Mouse (Mus musculus) left cerebral cortex, postnatal 14 days (tissue): ENCODE measurements around the gene Adgrv1. TPM values are rescaled to one million over a fixed set of nuclear protein-coding genes. Genes with fewer than 3 reads are reported as not detected.
"Not testable (repeated sequence)": the region's sequence is repeated elsewhere in the genome, so short reads cannot be mapped to it uniquely, and the experiment has no call there.

Experiments
- DNase-seq, 2 experiments: peaks; one replicate each; pipeline ENCODE4 v3.0.0; 2021 to 2022; ENCODE audit warnings: low spot score in 2 of 2, mixed read lengths in 1 of 2
- intact Hi-C: fragments of 180-260 bp; cut with DNase I; formaldehyde crosslinking; loops from one replicate; pipeline ENCODE4 v1.15.1; 2025
- long read RNA-seq, 2 experiments: library from polyadenylated mRNA; stranded (forward); transcript quantifications; one replicate each; pipeline ENCODE4 v2.0.0; 2021
- total RNA-seq, 2 experiments: library from RNA; stranded (reverse); gene quantifications; 2 replicates each; pipeline ENCODE4 v1.2.3; 2021

Adgrv1 gene
- total RNA-seq = 1 to 10 TPM; 1.7 to 1.8 TPM
- long read RNA-seq, experiment 1 = 0 reads
- long read RNA-seq, experiment 2, partial matches to known transcripts = 0 of 1 reads
- long read RNA-seq, experiment 2, other reads (novel, unspliced or antisense) = 1 of 1 reads

DNA sequence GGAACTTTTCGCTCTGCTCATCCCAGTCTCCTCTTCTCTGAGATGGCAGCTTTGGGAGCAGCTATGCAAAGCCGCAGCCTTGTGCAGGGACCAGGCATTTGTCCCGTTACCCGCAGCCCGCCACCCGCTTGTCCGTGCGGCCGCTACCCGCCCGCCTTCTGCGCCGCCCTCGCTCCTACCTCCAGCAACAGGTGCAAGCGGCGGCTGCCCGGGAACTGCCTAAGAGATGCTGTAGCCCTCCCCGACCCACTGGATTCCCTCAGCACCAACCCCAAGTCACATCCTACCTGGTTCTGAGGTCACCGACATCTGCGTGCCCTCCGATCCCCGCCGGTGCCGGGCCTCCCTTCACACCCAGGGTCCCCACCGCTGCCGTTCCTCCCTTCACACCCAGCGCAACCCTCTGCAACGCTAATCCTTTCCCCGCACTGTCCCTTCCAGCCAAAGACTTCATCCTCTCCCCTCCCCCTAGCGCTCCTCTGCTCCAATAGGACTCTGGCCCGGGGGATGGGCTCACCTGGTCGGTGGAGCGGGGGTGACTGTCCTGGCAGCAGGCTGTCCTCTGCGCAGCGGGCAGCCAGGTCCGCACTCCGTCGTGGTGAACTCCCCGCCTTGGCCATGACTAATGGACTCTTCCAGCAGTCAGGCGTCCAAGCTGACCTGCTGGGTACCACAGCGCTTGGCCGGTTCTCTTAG, at the start of gene Adgrv1:
Gene Adgrv1, minus strand, starts transcription at position 435 of the 696 bp plus-strand sequence.
- intact Hi-C loops = no loop called here

DNA sequence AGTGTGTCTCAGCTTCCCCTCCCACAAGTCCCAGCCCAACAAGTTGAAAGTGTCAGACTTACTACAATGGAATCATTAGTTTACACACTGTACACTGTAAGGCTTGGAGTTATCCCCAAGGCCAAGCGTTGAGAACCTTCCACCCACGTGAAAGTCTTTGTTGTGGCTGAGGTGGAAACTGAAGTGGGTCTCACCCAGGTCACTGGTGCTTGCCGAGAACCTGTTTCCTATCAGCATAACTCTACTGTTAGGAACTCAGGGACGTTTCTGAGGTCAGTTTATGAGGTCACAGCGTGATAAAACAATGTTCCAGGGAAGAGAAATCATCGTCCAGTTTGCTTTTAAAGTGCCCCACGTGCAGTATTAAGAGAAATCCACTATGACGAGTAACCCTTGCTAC, 42.4 kb upstream of the Adgrv1 start:
- intact Hi-C loops = no loop called here
- DNase-seq = no peak

More for the DNA sequence above, at the start of gene Adgrv1:
- DNase-seq = peak; percentile 48 to 67

- intact Hi-C loops = no loop called here
- DNase-seq = no peak
Measured at GRCm38 (mm10) chr13:81667713-81668112, 34.8 kb upstream of the Adgrv1 start.

DNA sequence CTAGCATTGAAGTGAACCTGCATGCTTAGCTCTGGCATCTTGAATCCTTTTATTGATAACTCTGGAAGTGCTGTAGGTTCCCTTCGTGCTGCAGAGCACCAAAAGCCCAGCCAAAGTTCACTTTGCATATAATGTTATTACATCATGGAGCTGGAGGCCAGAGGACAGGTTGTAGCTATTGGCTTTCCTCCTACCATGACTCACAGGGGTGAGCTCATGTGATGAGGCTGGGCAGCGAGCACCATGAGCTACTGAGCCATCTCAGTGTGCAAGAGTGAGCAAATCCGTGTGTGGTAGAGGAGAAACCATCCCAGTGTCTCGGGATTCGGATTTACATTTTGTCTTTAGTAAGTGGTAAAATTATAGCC, 31.4 kb upstream of the Adgrv1 start:
- DNase-seq = no peak
- intact Hi-C loops = no loop called here

DNA sequence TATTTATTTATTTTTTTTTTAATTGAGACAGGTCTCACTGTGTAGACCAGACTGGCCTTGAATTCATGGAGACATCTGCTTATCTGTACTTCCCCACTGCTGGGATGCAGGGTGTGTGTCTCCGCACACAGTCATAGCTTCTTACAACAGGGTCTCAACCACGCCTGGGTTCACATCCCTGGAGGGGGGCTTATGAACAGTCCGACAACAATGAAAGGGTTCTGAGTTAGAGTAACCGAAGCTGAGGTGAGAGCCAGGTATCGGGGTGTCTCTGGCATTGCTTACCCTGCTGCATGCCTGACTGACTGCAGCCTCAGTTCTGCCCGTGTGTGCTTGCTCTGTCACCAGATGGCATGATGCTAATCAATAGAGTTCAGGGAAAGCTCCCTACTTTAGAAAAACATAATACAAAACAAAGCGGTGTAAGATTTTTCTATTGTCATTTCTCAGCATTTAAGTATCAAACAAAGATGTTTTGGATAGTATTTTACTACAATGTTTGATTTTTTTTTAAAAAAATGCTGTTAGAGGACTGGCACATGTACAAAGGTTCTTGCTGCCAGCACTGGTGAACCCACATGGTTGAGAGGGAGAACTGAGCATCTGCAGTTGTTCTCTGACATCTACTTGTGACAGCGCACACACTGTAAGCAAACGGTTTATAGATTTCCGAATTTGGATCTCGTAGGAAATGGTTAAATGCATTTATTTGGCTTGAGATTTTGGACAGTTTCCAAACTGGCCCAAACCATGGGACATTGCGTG, 30.8 kb upstream of the Adgrv1 start:
- intact Hi-C loops = no loop called here
- DNase-seq = no peak

DNA sequence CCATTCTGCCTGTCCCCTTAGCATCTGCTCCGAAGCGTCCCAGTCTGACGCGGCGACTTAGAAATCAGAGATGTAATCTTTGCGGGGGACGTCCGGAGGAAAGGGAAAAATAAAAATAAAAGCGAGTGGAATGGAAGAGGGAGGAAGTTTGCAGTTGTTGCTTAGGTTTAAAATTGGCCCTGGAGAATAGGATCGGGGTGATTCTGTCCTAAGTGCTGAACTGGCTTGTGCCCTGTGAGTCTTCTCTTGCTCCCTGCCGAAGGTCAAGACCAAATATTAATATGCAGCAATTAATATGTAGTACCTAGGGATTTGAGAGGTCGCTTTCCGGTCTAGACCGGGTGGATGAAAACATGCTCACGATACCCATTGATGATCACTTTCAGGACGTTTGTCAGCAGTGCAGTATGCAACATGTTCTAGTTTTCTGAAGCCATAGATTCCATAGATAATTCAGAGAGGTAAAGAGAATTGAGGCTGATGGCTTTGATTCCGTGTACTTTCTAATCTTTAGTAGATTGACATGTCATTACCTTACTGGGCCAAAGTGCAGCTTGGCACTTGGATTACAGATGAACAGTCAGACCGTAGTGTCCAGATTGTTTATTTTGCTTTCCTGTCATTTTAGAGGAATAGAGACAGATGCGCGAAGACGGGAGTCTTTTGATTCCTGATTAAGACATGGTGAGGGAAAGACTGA, 25.2 kb upstream of the Adgrv1 start:
- intact Hi-C loops = loop anchor here (5.0 to 10.0 kb wide), 2 partner anchors 54 to 773 kb away; partner anchors contain the start of genes Arrdc3, Mblac2 and Polr3g
- peak in 1 of 2 experiments; percentile 16 for DNase-seq

GRCm38 (mm10) chr13:81657351-81658052, 24.5 kb upstream of the Adgrv1 start, which contains the start of gene Lysmd3:
Gene Lysmd3 (plus strand): TSS chr13:81657663.
- intact Hi-C loops = loop anchor here (5.0 to 10.0 kb wide), 2 partner anchors 55 to 773 kb away; partner anchors contain the start of genes Arrdc3, Mblac2 and Polr3g
- peak; percentile 90 to 92 for DNase-seq

GRCm38 (mm10) chr13:81657008-81657350, 24.0 kb upstream of the Adgrv1 start:
- no peak for DNase-seq
- intact Hi-C loops = loop anchor here (5.0 to 10.0 kb wide), 2 partner anchors 55 to 772 kb away; partner anchors contain the start of genes Arrdc3, Mblac2 and Polr3g

- DNase-seq = no peak
- intact Hi-C loops = loop anchor here (5.0 to 10.0 kb wide), 2 partner anchors 56 to 771 kb away; partner anchors contain the start of genes Arrdc3, Mblac2 and Polr3g
Measured at GRCm38 (mm10) chr13:81656091-81656850, 23.3 kb upstream of the Adgrv1 start.

GRCm38 (mm10) chr13:81650382-81650781, 17.4 kb upstream of the Adgrv1 start:
- intact Hi-C loops = loop anchor here (10.0 kb wide), 1 partner anchor 766 kb away; the partner anchor contains the start of gene Arrdc3
- not testable (repeated sequence) for DNase-seq

DNA sequence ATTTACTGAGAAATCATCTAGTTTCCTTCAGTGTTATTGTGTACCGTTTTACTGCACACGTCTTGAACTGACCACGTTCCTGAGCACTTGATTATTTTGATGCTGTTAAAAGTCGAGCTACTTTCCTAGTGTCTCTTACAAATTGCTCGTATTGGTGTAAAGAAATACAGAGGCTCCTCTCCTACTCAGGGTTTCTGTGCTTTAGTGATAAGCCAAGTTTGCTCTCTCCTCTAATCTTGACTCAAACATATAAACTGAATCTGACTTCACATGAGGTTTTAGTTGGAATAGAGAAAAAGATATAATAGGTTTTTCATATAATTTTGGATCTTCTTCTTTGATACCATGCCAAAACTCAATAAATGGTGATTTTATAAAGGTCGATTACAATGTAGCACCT, 13.4 kb upstream of the Adgrv1 start:
- intact Hi-C loops = no loop called here
- DNase-seq = no peak

- intact Hi-C loops = loop anchor here (5.0 kb wide), 1 partner anchor 118 kb away; no protein-coding TSS in a partner anchor
Measured at GRCm38 (mm10) chr13:81644047-81644565, 11.2 kb upstream of the Adgrv1 start.

DNA sequence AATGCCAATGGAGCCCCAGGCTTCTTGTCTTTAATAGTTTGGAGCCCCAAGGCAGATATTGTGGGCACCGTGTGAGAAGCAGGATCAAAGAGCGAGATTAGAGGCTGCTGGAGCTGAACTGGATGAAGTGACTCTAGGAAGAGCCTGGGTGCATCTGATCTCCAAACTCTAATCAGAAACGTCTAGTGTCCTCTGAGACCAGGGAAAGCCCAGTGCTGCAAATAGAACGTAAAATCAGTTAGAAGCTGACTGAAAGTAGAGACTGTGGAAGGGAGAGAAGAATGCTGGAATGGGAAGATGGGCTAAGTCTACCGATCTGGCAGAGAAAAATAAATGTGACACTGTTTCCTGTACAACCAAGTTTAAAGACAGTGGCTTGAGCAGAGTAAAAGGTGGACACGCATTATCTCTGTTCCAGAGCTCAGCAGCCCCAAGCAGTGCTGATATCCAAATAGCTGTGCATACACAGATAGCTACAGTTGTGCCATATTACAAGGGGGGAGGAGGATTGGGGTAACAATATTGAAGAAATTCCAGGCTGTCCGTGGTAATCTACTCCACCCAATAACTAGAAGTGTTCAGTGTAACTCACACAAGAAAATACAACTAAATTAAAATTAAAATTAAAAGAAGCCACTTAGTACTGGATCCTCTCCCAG, 9.7 kb upstream of the Adgrv1 start:
- intact Hi-C loops = loop anchor here (2.0 to 5.0 kb wide), 2 partner anchors 120 to 204 kb away; no protein-coding TSS in a partner anchor
- DNase-seq = no peak

More at GRCm38 (mm10) chr13:81644047-81644565, 11.2 kb upstream of the Adgrv1 start:
- no peak for DNase-seq

DNA sequence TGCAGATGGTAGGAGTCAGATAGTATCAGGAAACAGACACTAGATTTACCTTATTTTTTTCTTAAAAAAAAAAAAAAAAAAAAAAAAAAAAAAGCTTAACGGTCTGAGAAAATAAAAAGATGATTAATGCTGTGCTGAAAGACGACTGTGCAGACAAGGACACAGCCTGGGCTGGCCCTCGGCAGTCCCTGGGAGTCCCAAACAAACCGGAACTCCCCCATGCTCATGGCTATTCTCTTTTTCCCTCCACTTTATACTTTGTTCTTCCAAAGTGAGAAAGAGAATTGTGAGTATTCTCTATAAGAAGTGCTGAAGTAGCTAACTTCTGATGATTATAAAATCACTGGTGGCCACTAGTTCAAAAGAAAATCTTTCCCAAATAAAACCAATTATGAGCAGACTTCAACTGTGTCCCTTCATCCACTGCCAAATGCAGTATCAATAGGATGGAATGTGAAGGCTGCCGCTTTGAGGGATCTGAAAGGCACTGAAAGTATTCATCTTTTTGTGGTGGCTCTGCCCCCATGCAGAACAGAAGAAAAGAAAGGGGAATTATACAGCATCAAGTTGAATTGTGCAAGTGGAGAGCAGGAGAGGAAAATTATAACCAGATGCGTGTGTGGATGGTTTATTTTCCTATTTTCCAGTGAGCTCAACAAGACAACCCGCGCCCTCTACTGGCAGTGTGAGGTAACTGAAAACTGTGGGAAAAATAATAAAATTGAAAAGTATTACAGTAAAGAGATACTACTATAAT, 8.5 kb upstream of the Adgrv1 start:
- peak; percentile 29 to 66 for DNase-seq
- intact Hi-C loops = loop anchor here (2.0 to 5.0 kb wide), 2 partner anchors 121 to 203 kb away; no protein-coding TSS in a partner anchor

GRCm38 (mm10) chr13:81640881-81641280, 7.9 kb upstream of the Adgrv1 start:
- intact Hi-C loops = loop anchor here (5.0 kb wide), 1 partner anchor 121 kb away; no protein-coding TSS in a partner anchor
- no peak for DNase-seq

- no peak for DNase-seq
- intact Hi-C loops = loop anchor here (5.0 kb wide), 1 partner anchor 123 kb away; no protein-coding TSS in a partner anchor
Measured at GRCm38 (mm10) chr13:81639624-81640023, 6.7 kb upstream of the Adgrv1 start.
